Mouse (Mus musculus) bone marrow macrophage, adult 2 months (primary cell): ENCODE results near the gene Cldn10.

Experiments
- CTCF ChIP-seq: IDR thresholded peaks from 2 replicates; pipeline ENCODE4 v1.5.1; 2012; ENCODE audit warnings: low read depth, mild to moderate bottlenecking, low read length, moderate library complexity
- POLR2A ChIP-seq: IDR thresholded peaks from 2 replicates; pipeline ENCODE4 v1.6.1; 2012; ENCODE audit warnings: mild to moderate bottlenecking, low read depth, low read length, borderline replicate concordance

DNA sequence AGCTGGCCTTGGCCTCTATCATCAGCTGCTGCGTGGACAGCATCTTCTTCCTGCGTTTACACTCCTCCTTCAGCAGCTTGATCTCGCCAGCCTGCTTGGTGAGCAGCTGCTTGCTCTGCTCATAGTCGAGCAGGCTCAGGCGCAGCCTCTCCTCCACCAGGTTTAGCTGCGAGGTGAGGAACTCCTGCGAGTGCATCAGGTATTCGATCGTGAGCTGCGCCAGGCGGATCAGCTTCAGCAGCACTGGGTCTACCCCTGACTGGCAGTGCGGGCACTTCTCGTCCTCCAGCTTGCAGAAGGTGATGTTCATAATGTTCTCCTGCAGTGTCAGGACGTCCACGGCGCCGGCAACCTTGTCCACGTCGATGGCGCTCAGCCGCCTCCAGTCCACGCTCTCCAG lies 134.5 kb downstream of the Cldn10 start:
- no peak for TF ChIP-seq POLR2A
- no peak for TF ChIP-seq CTCF
